Mouse (Mus musculus) lung, embryonic 14.5 days (tissue): ENCODE measurements around the gene Pcsk2. TPM values are rescaled to one million over a fixed set of nuclear protein-coding genes. Genes with fewer than 3 reads are reported as not detected.

Source experiments
- ATAC-seq: fragments of 200-750 bp; cut with Nextera tagmentation; 2 replicates; pipeline ENCODE4 v1.8.0; 2017; ENCODE audit warnings: mild to moderate bottlenecking, moderate TSS enrichment, moderate library complexity; ENCODE audit not compliant: insufficient read depth
- DNase-seq: peaks from one replicate; pipeline ENCODE4 v3.0.0-alpha.2; 2015
- H3K27ac ChIP-seq: fragments of 300-500 bp; sonication (generic); 2 replicates; pipeline ENCODE4 v1.5.1; 2014; ENCODE audit warnings: low read depth, mild to moderate bottlenecking, moderate library complexity
- H3K27me3 ChIP-seq: fragments of 300-500 bp; sonication (generic); 2 replicates; pipeline ENCODE4 v1.6.1; 2014; ENCODE audit warnings: low read length, control low read depth; ENCODE audit not compliant: insufficient read depth
- H3K36me3 ChIP-seq: fragments of 300-500 bp; sonication (generic); 2 replicates; pipeline ENCODE4 v1.6.1; 2014; ENCODE audit warnings: control low read depth; ENCODE audit not compliant: insufficient read depth
- H3K4me1 ChIP-seq: fragments of 300-500 bp; sonication (generic); 2 replicates; pipeline ENCODE4 v1.6.1; 2014; ENCODE audit warnings: antibody characterized with exemption, control low read depth; ENCODE audit not compliant: insufficient read depth
- H3K4me2 ChIP-seq: fragments of 300-500 bp; sonication (generic); 2 replicates; pipeline ENCODE4 v1.6.1; 2014; ENCODE audit warnings: mild to moderate bottlenecking
- H3K4me3 ChIP-seq: fragments of 300-500 bp; sonication (generic); 2 replicates; pipeline ENCODE4 v1.5.1; 2014; ENCODE audit warnings: low read depth, low read length
- H3K9ac ChIP-seq: fragments of 300-500 bp; sonication (generic); 2 replicates; pipeline ENCODE4 v1.6.1; 2014
- H3K9me3 ChIP-seq: fragments of 300-500 bp; sonication (generic); 2 replicates; pipeline ENCODE4 v1.6.1; 2016; ENCODE audit warnings: low read depth, low read length, control low read depth
- CTCF ChIP-seq: IDR thresholded peaks from 2 replicates; pipeline ENCODE4 v1.5.1; 2016; ENCODE audit warnings: antibody characterized with exemption, low read depth
- WGBS: fragments of 180-500 bp; shearing (Covaris S2); extraction: QIAGEN DNeasy Blood & Tissue Kit; methylation state at CpG from one replicate; pipeline ENCODE4 v1.1.7; 2014; 5-methylcytosine and 5-hydroxymethylcytosine counted together
- polyA plus RNA-seq: library from polyadenylated mRNA; unstranded; fragments of >200 nt; fragmentation: Nextera tagmentation; extraction: Ambion mirVana; gene quantifications from 2 replicates; pipeline ENCODE4 v1.2.1, GENCODE M21; 2014

Gene Pcsk2
- 0.04 TPM in 1 of 2 replicates, not detected in the other for polyA plus RNA-seq

GRCm38 (mm10) chr2:143545758-143546246, at the start of gene Pcsk2:
TSS of gene Pcsk2 (plus strand) at chr2:143546156.
- ATAC-seq (peak; percentile 95), DNase-seq (peak; percentile 72)
- no peak for TF ChIP-seq CTCF
- Histone ChIP-seq H3K36me3 (no peaks in the 10 kb centered on the region), H3K9me3 (no peaks in the 10 kb centered on the region), H3K27ac (no peak within 1 kb of the TSS), H3K4me3 (peak within 1 kb of the TSS; percentile 41), H3K27me3 (peaks cover 34% of the 10 kb centered on the region), H3K4me2 (peak within 1 kb of the TSS; percentile 69), H3K9ac (0 out of 2 replicates have a peak within 1 kb of the TSS, but pooled peaks have one; percentile 17), H3K4me1 (0 out of 2 replicates have a peak, but pooled peaks cover 3% of the 10 kb centered on the region)
- WGBS, result under 1% methylated on average over 48 of the region's 51 CpGs

DNA sequence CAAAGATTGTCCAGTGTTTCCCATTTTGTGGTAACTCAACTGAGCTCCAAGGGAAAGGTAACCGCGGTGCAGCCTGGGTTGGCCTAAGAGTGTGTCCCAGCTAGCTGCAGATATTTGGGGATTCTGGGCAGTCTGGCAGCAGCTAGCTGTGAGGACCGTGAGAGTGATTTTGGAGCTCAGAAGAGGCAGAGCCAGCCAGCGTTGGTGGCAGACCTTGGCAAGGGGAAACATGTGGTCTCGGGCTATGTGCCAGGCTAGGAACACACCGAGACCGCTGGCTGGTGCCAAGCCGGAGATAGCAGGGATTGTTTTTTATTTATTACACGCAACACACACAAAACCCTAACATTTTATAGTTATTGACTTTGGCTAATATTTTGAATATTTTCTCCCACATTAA, 45.1 kb upstream of the Pcsk2 start:
- no peak overlapping the region for H3K9ac ChIP-seq
- 89% methylated on average over 9 of the region's 9 CpGs for WGBS
- no peak overlapping the region for H3K4me2 ChIP-seq
- H3K27ac ChIP-seq, result no peak overlapping the region
- ATAC-seq (no peak), DNase-seq (no peak)
- H3K9me3 ChIP-seq, result no peaks in the 10 kb centered on the region
- no peaks in the 10 kb centered on the region for H3K4me1 ChIP-seq
- no peak overlapping the region for H3K4me3 ChIP-seq
- no peaks in the 10 kb centered on the region for H3K36me3 ChIP-seq
- no peaks in the 10 kb centered on the region for H3K27me3 ChIP-seq
- TF ChIP-seq CTCF, result no peak

- H3K9ac ChIP-seq, result no peak overlapping the region
- no peak overlapping the region for H3K27ac ChIP-seq
- WGBS, result 41% methylated on average over 5 of the region's 5 CpGs
- no peaks in the 10 kb centered on the region for H3K9me3 ChIP-seq
- DNase-seq (no peak), ATAC-seq (no peak)
- no peaks in the 10 kb centered on the region for H3K4me1 ChIP-seq
- H3K4me3 ChIP-seq, result no peak overlapping the region
- TF ChIP-seq CTCF, result no peak
- no peaks in the 10 kb centered on the region for H3K36me3 ChIP-seq
- no peaks in the 10 kb centered on the region for H3K27me3 ChIP-seq
- no peak overlapping the region for H3K4me2 ChIP-seq
Observed at GRCm38 (mm10) chr2:143501760-143502159, 44.2 kb upstream of the Pcsk2 start.

DNA sequence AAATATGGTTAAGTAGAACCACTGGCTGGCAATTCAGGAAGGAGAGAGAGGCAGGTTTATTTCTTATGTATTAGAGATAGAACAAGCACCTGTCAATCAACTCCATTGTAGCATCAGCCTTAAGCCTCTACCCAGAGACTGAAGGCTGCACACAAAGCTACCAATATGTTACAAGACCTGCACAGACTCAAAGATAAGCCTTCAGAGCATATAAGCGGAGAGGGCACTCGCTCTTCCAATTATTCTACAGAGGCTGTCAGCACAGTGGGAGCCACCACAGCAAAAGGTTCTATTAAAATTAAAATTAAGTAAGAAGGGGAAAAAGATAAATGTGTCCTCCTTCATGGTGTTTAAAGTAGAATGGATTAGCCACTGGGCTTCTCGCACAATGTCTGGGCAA, 43.8 kb upstream of the Pcsk2 start:
- no peak overlapping the region for H3K4me2 ChIP-seq
- no peaks in the 10 kb centered on the region for H3K4me1 ChIP-seq
- H3K27me3 ChIP-seq, result no peaks in the 10 kb centered on the region
- no peak overlapping the region for H3K27ac ChIP-seq
- no peak overlapping the region for H3K9ac ChIP-seq
- H3K4me3 ChIP-seq, result no peak overlapping the region
- no peaks in the 10 kb centered on the region for H3K36me3 ChIP-seq
- WGBS, result 94% methylated on average over 3 of the region's 3 CpGs
- H3K9me3 ChIP-seq, result no peaks in the 10 kb centered on the region
- no peak for TF ChIP-seq CTCF
- DNase-seq (no peak), ATAC-seq (no peak)

GRCm38 (mm10) chr2:143536485-143536884, 9.5 kb upstream of the Pcsk2 start:
- DNase-seq (peak; percentile 83), ATAC-seq (peak; percentile 63; the same call in 1 of the 2 replicates)

GRCm38 (mm10) chr2:143545299-143545751, 631 bp upstream of the Pcsk2 start:
- 0 out of 2 replicates have a peak overlapping the region, but pooled peaks have one; percentile 17 for H3K9ac ChIP-seq
- 2% methylated on average over 7 of the region's 7 CpGs for WGBS
- H3K27me3 ChIP-seq, result peaks cover 34% of the 10 kb centered on the region
- H3K27ac ChIP-seq, result no peak overlapping the region
- peak overlapping the region; percentile 69 for H3K4me2 ChIP-seq
- peak; percentile 0 for DNase-seq
- no peak for TF ChIP-seq CTCF
- H3K9me3 ChIP-seq, result no peaks in the 10 kb centered on the region
- ATAC-seq, result peak; percentile 24
- H3K4me1 ChIP-seq, result 0 out of 2 replicates have a peak, but pooled peaks cover 3% of the 10 kb centered on the region
- H3K36me3 ChIP-seq, result no peaks in the 10 kb centered on the region
- peak overlapping the region; percentile 41 for H3K4me3 ChIP-seq

More at GRCm38 (mm10) chr2:143536485-143536884, 9.5 kb upstream of the Pcsk2 start:
- Histone ChIP-seq H3K4me2 (no peak overlapping the region), H3K36me3 (no peaks in the 10 kb centered on the region), H3K9me3 (no peaks in the 10 kb centered on the region), H3K27me3 (no peaks in the 10 kb centered on the region), H3K9ac (no peak overlapping the region), H3K27ac (no peak overlapping the region), H3K4me1 (no peaks in the 10 kb centered on the region), H3K4me3 (no peak overlapping the region)
- 8% methylated on average over 3 of the region's 3 CpGs for WGBS
- no peak for TF ChIP-seq CTCF

DNA sequence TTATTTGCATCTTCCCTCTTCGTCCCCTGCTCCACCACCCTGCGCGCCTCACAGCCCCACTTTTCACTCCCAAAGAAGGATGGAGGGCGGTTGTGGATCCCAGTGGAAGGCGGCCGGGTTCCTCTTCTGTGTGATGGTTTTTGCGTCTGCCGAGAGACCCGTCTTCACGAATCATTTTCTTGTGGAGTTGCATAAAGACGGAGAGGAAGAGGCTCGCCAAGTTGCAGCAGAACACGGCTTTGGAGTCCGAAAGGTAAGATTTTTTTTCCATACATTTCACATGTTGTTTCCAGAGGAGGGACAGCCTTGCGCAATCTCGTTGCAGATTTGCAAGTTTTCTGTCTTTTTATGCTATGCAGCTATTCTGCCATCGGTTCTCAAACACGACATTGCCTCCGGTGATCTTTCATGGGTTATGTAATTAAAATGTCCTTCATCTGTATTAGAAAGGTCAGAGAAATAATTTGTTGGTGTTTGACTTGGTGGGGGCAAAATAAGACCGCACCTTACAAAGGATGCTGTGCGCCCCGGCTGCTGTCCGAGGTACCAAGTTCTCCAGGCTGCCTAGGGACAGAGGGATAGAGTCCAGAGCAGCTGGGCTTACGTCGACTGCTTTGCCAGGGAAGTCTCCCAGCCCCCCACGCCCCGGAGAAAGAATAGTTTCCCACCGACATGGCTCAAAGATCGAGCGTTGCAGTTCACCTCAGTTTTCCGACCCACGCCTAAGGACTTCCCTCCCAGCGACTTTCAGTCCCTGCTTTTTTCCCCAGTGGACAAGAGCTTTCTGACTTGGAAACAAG, 656 bp downstream of the Pcsk2 start:
- Histone ChIP-seq H3K36me3 (no peaks in the 10 kb centered on the region), H3K27ac (no peak overlapping the region), H3K27me3 (peaks cover 34% of the 10 kb centered on the region), H3K4me3 (peak overlapping the region; percentile 41), H3K4me1 (0 out of 2 replicates have a peak, but pooled peaks cover 3% of the 10 kb centered on the region), H3K9ac (no peak overlapping the region), H3K4me2 (peak overlapping the region; percentile 69), H3K9me3 (no peaks in the 10 kb centered on the region)
- ATAC-seq (no peak), DNase-seq (peak; percentile 55)
- 1% methylated on average over 33 of the region's 33 CpGs for WGBS
- TF ChIP-seq CTCF, result no peak
